Mouse (Mus musculus) megakaryocyte, embryonic 14.5 days (primary cell): ENCODE measurements at regions not wholly inside any gene's neighbourhood (a gene's known extent, or its start where the extent isn't known, plus 50 kb on each side); places are given as distances from the start of the nearest gene placed in this dataset.

Experiments used
- FLI1 ChIP-seq: IDR thresholded peaks from 2 replicates; pipeline ENCODE4 v1.6.1; 2012; ENCODE audit warnings: low read length, inconsistent platforms, mixed read lengths
- GATA1 ChIP-seq: IDR thresholded peaks from 3 replicates; pipeline ENCODE4 v1.6.1; 2012; ENCODE audit warnings: mixed read lengths, low read length, inconsistent platforms, borderline replicate concordance

GRCm38 (mm10) chr10:107989913-107990312, 78.0 kb upstream of the Otogl start:
- no peak for TF ChIP-seq GATA1
- no peak for TF ChIP-seq FLI1
